Mouse (Mus musculus): ENCODE measurements around the gene Olfr1186.
"Not testable (repeated sequence)": the region's sequence is repeated elsewhere in the genome, so short reads cannot be mapped to it uniquely, and the experiment has no call there.

The Olfr1186 gene

GRCm38 (mm10) chr2:88518251-88518650, at the start of gene Olfr1186:
Gene Olfr1186 (plus strand): TSS chr2:88518551.
- DNase-seq (ENCODE audit: extremely low spot score, low read depth, low spot score), result no peak

- DNase-seq (ENCODE audit: extremely low spot score, low read depth, low spot score), result no peak
Observed at GRCm38 (mm10) chr2:88483298-88483697, 35.1 kb upstream of the Olfr1186 start, which contains the start of gene Olfr1184. Gene Olfr1184 (plus strand): TSS chr2:88483598.

DNA sequence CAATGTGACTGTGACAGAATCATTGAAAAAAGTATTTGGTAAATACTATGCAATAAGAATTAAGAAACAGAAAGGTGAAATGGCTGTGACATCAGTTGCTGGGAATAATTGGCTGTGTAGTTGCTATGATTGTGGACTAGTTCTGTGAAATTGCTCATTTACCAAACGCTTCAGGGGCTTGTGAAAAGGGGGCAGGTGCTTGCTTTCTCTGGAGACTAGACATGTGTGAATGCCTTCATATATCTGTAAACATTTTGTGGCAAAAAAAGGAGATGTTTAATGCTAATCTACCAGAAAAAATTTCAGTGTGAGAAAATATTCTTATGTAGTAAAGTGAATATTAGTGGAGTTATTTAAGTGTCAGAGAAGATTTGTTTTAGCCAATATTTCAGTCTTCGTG, 25.3 kb upstream of the Olfr1186 start, which contains the start of gene Olfr1185-ps1:
Gene Olfr1185-ps1, plus strand, starts transcription at position 301 of the 400 bp plus-strand sequence.
- DNase-seq (ENCODE audit: extremely low spot score, low read depth, low spot score), result no peak

- no peak for DNase-seq (ENCODE audit: extremely low spot score, low read depth, low spot score)
Observed at GRCm38 (mm10) chr2:88525720-88526119, 7.4 kb downstream of the Olfr1186 start.

DNA sequence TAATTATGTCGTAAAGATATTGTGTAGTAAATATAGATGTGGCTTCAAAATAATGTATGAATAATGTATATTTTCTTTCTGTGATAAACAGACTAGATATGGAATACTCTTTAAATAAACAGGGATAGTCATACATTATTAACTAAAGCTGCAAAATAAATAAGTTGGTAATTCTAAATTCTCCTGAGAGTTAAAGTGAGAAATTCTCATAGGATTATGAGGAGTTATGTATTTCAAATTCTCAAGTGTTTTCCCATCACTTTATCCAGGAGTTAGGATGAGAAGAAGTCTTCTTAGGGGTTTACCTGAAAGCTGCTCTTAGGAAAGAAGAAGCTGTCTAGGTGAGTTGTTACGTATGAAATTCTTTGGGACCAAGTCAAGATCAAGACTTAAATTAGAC, 38.3 kb downstream of the Olfr1186 start, which contains the start of gene Olfr1188:
Gene Olfr1188, plus strand, starts transcription at position 301 of the 400 bp plus-strand sequence.
- DNase-seq (ENCODE audit: extremely low spot score, low read depth, low spot score), result no peak

DNA sequence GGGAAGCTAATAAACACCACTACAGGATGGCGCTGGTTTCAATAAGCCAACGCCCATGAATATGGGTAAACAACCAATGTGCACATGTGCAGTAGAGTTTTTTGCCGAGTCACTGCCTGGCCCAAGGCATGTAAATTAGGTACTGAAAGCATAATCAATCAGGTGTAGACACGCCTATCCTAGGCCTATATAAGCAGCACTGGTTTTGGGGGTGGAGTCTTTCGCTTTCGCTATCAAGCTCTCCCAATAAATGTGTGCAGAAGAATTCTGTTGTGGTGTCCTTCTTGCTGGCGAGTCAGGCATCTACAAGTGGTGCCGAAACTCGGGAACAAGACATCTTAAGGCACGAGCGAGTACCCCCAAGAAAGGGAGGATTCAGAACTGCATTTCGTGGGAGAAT, 54.3 kb downstream of the Olfr1186 start:
- not testable (repeated sequence) for DNase-seq (ENCODE audit: extremely low spot score, low read depth, low spot score)
